Mouse (Mus musculus) MEL (cell line): ENCODE measurements around the gene Aldh1a1. TPM values are rescaled to one million over a fixed set of nuclear protein-coding genes. Genes with fewer than 3 reads are reported as not detected.

Experiments used
- DNase-seq: peaks from one replicate; pipeline ENCODE4 v3.0.0; 2011; ENCODE audit warnings: low read depth, low spot score
- H3K27ac ChIP-seq: 2 replicates; pipeline ENCODE4 v1.5.1; 2012; ENCODE audit warnings: low read depth, mild to moderate bottlenecking, control low read depth, low read length, moderate library complexity; ENCODE audit not compliant: control insufficient read depth
- H3K27me3 ChIP-seq, 2 experiments: fragments of 150-350 bp in 1 of 2; sonication (generic) in 1 of 2; 2 replicates each; pipeline ENCODE4 v1.6.1; 2012; ENCODE audit warnings: low read length in 2 of 2, mild to moderate bottlenecking in 2 of 2, improper control_type of control experiment in 1 of 2, moderate library complexity in 1 of 2; ENCODE audit not compliant: insufficient read depth in 2 of 2, control insufficient read depth in 1 of 2
- H3K36me3 ChIP-seq, 2 experiments: 2 replicates each; pipeline ENCODE4 v1.6.1; 2012 to 2014; ENCODE audit warnings: low read length in 2 of 2, improper control_type of control experiment in 1 of 2, inconsistent platforms in 1 of 2, mild to moderate bottlenecking in 1 of 2; ENCODE audit not compliant: insufficient read depth in 2 of 2, control insufficient read depth in 1 of 2
- H3K4me1 ChIP-seq, 2 experiments: fragments of 150-350 bp in 1 of 2; sonication (generic) in 1 of 2; 2 replicates each; pipeline ENCODE4 v1.6.1; 2012; ENCODE audit warnings: low read length in 2 of 2, improper control_type of control experiment in 1 of 2, mild to moderate bottlenecking in 1 of 2; ENCODE audit not compliant: insufficient read depth in 2 of 2, control insufficient read depth in 1 of 2
- H3K4me3 ChIP-seq, 2 experiments: fragments of 150-350 bp in 1 of 2; sonication (generic) in 1 of 2; 2 replicates each; pipeline ENCODE4 v1.5.1; 2012; ENCODE audit warnings: low read depth in 2 of 2, low read length in 2 of 2, mild to moderate bottlenecking in 2 of 2, moderate library complexity in 2 of 2, control low read depth in 1 of 2, improper control_type of control experiment in 1 of 2; ENCODE audit not compliant: control insufficient read depth in 1 of 2, insufficient read depth in 1 of 2
- H3K79me2 ChIP-seq: 2 replicates; pipeline ENCODE4 v1.6.1; 2012; ENCODE audit warnings: mild to moderate bottlenecking, low read length, moderate library complexity; ENCODE audit not compliant: control insufficient read depth, poor library complexity, insufficient read depth
- H3K9ac ChIP-seq: 2 replicates; pipeline ENCODE4 v1.6.1; 2012; ENCODE audit warnings: low read depth, mild to moderate bottlenecking, control low read depth, low read length, moderate library complexity; ENCODE audit not compliant: control insufficient read depth, poor library complexity, severe bottlenecking
- H3K9me3 ChIP-seq: fragments of 150-350 bp; sonication (generic); replicated peaks from 2 replicates; pipeline ENCODE4 v1.6.1; 2012; ENCODE audit warnings: mild to moderate bottlenecking, low read length, improper control_type of control experiment, moderate library complexity; ENCODE audit not compliant: insufficient read depth
- CHD1 ChIP-seq: IDR thresholded peaks from 2 replicates; pipeline ENCODE4 v1.6.1; 2012; ENCODE audit warnings: low read depth, mild to moderate bottlenecking, inconsistent platforms, low read length, improper control_type of control experiment
- CHD2 ChIP-seq: IDR thresholded peaks from 2 replicates; pipeline ENCODE4 v1.6.1; 2011; ENCODE audit warnings: low read length, improper control_type of control experiment
- E2F4 ChIP-seq: IDR thresholded peaks from 2 replicates; pipeline ENCODE4 v1.6.1; 2011; ENCODE audit warnings: low read depth, low read length, improper control_type of control experiment, borderline replicate concordance
- EP300 ChIP-seq, 2 experiments: IDR thresholded peaks; 2 replicates each; pipeline ENCODE4 v1.6.1; 2011; ENCODE audit warnings: improper control_type of control experiment in 2 of 2, low read length in 2 of 2, low read depth in 1 of 2, mild to moderate bottlenecking in 1 of 2
- GABPA ChIP-seq: IDR thresholded peaks from 2 replicates; pipeline ENCODE4 v1.6.1; 2012; ENCODE audit warnings: low read depth, mild to moderate bottlenecking, inconsistent platforms, low read length, improper control_type of control experiment, moderate library complexity
- GATA1 ChIP-seq: IDR thresholded peaks from 2 replicates; pipeline ENCODE4 v1.6.1; 2011; ENCODE audit warnings: low read depth, low read length, improper control_type of control experiment
- JUND ChIP-seq: IDR thresholded peaks from 2 replicates; pipeline ENCODE4 v1.6.1; 2011; ENCODE audit warnings: low read depth, mild to moderate bottlenecking, improper control_type of control experiment, low read length
- KAT2A ChIP-seq: conservative IDR thresholded peaks from 2 replicates; pipeline ENCODE4 v1.6.1; 2012; ENCODE audit warnings: low read depth, low read length, improper control_type of control experiment, inconsistent platforms
- MAZ ChIP-seq: IDR thresholded peaks from 2 replicates; pipeline ENCODE4 v1.6.1; 2012; ENCODE audit warnings: low read depth, mild to moderate bottlenecking, inconsistent platforms, low read length, improper control_type of control experiment
- MEF2A ChIP-seq: IDR thresholded peaks from 2 replicates; pipeline ENCODE4 v1.6.1; 2014; ENCODE audit warnings: low read depth, mild to moderate bottlenecking, inconsistent platforms, low read length, improper control_type of control experiment; ENCODE audit not compliant: poor library complexity, insufficient replicate concordance, severe bottlenecking; ENCODE audit errors: extremely low read depth
- MXI1 ChIP-seq: IDR thresholded peaks from 2 replicates; pipeline ENCODE4 v1.6.1; 2011; ENCODE audit warnings: mild to moderate bottlenecking, low read depth, low read length, improper control_type of control experiment
- MYB ChIP-seq: IDR thresholded peaks from 2 replicates; pipeline ENCODE4 v1.6.1; 2011; ENCODE audit warnings: mild to moderate bottlenecking, low read depth, low read length, improper control_type of control experiment
- MYC ChIP-seq: IDR thresholded peaks from 2 replicates; pipeline ENCODE4 v1.6.1; 2011; ENCODE audit warnings: low read depth, mild to moderate bottlenecking, low read length, improper control_type of control experiment, moderate library complexity
- POLR2AphosphoS2 ChIP-seq: IDR thresholded peaks from 2 replicates; pipeline ENCODE4 v1.6.1; 2011; ENCODE audit warnings: low read length, improper control_type of control experiment
- RAD21 ChIP-seq: IDR thresholded peaks from 2 replicates; pipeline ENCODE4 v1.6.1; 2011; ENCODE audit warnings: mild to moderate bottlenecking, low read depth, low read length, improper control_type of control experiment
- SIN3A ChIP-seq: IDR thresholded peaks from 2 replicates; pipeline ENCODE4 v1.6.1; 2012; ENCODE audit warnings: low read length, improper control_type of control experiment, inconsistent platforms
- TCF12 ChIP-seq: IDR thresholded peaks from 2 replicates; pipeline ENCODE4 v1.6.1; 2014; ENCODE audit warnings: low read depth, mild to moderate bottlenecking, inconsistent platforms, low read length, improper control_type of control experiment, moderate library complexity
- USF1 ChIP-seq: IDR thresholded peaks from 2 replicates; pipeline ENCODE4 v1.6.1; 2014; ENCODE audit warnings: low read depth, mild to moderate bottlenecking, inconsistent platforms, low read length, improper control_type of control experiment, moderate library complexity
- USF2 ChIP-seq, 2 experiments: IDR thresholded peaks; 2 replicates each; pipeline ENCODE4 v1.6.1; 2011 to 2012; ENCODE audit warnings: improper control_type of control experiment in 2 of 2, low read length in 2 of 2, borderline replicate concordance in 1 of 2, inconsistent platforms in 1 of 2, low read depth in 1 of 2, mild to moderate bottlenecking in 1 of 2; ENCODE audit not compliant: insufficient read depth in 1 of 2
- ZC3H11A ChIP-seq: IDR thresholded peaks from 2 replicates; pipeline ENCODE4 v1.6.1; 2012; ENCODE audit warnings: low read depth, mild to moderate bottlenecking, inconsistent platforms, low read length, improper control_type of control experiment
- ZMIZ1 ChIP-seq: IDR thresholded peaks from 2 replicates; pipeline ENCODE4 v1.6.1; 2012; ENCODE audit warnings: low read depth, mild to moderate bottlenecking, inconsistent platforms, low read length, improper control_type of control experiment, moderate library complexity
- ZNF384 ChIP-seq: IDR thresholded peaks from 2 replicates; pipeline ENCODE4 v1.6.1; 2012; ENCODE audit warnings: low read depth, mild to moderate bottlenecking, inconsistent platforms, low read length, improper control_type of control experiment
- polyA plus RNA-seq, 2 experiments: library from polyadenylated mRNA; stranded (reverse) in 1 of 2; unstranded in 1 of 2; fragments of >175 nt in 1 of 2; fragments of >200 nt in 1 of 2; gene quantifications; 2 replicates each; pipeline versions ENCODE4 v1.2.1 to v1.2.4; 2012; ENCODE audit warnings: low replicate concordance in 2 of 2, low read depth in 1 of 2; ENCODE audit not compliant: insufficient read length in 2 of 2, insufficient read depth in 1 of 2, missing spikeins in 1 of 2
- total RNA-seq: library from RNA; depleted of rRNA; stranded (reverse); fragments of 300-350 nt; gene quantifications from 2 replicates; pipeline ENCODE4 v1.2.3, GENCODE M21; 2012

Aldh1a1 gene
- total and polyA plus RNA-seq, 3 experiments, result 2.3 to 10.3 TPM; not detected in 1

GRCm38 (mm10) chr19:20543816-20544215 lies 51.3 kb downstream of the Aldh1a1 start:
- no peak for TF ChIP-seq MYB
- TF ChIP-seq MYC, result no peak
- TF ChIP-seq KAT2A, result no peak
- TF ChIP-seq MAZ, result no peak
- no peak for TF ChIP-seq JUND
- no peak for TF ChIP-seq GABPA
- TF ChIP-seq EP300 (IDR thresholded peaks at IDR 0.05; ENCODE audit: low read depth in 1 of 2, low read length in 2 of 2), result no peak
- TF ChIP-seq E2F4, result no peak
- TF ChIP-seq CHD2, result no peak
- no peak for TF ChIP-seq RAD21
- no peak for TF ChIP-seq USF1
- TF ChIP-seq CHD1, result no peak
- no peak for TF ChIP-seq MEF2A
- no peak for TF ChIP-seq POLR2AphosphoS2
- TF ChIP-seq MXI1, result no peak
- TF ChIP-seq SIN3A, result no peak
- no peak for TF ChIP-seq TCF12
- TF ChIP-seq ZNF384, result no peak
- TF ChIP-seq GATA1, result no peak
- no peak for TF ChIP-seq ZC3H11A
- Histone ChIP-seq H3K4me1 (no peaks in the 10 kb centered on the region), H3K27ac (no peak overlapping the region), H3K79me2 (no peaks in the 10 kb centered on the region), H3K27me3 (no peaks in the 10 kb centered on the region), H3K9me3 (no peaks in the 10 kb centered on the region), H3K9ac (no peak overlapping the region), H3K36me3 (no peaks in the 10 kb centered on the region), H3K4me3 (no peak overlapping the region)
- DNase-seq, result no peak

DNA sequence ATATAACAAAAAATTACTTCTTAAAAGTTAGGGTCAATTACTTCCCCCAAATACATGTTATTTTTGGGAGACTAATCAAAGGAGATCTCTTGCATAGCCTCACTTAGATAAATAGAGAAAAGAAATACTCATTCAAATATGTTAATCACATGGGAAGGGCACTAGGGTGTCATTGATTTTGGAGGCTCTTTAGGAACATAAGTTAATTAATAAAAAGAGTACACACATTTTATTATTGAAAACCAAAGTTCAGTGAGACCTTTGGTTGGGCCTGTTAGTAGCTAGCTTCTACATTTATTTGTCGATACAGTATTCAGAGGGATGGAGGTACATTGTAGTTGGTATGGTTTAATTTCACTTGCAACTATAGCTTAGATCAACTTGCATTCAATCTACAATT lies 52.4 kb downstream of the Aldh1a1 start:
- no peak for TF ChIP-seq USF2 (IDR thresholded peaks at IDR 0.05; ENCODE audit: borderline replicate concordance in 1 of 2, insufficient read depth in 1 of 2, low read depth in 1 of 2, low read length in 2 of 2)
- no peak for TF ChIP-seq ZNF384
- no peak for TF ChIP-seq ZMIZ1
- TF ChIP-seq MXI1, result no peak
- TF ChIP-seq MYB, result no peak
- Histone ChIP-seq H3K9ac (no peak overlapping the region), H3K4me1 (no peaks in the 10 kb centered on the region), H3K79me2 (no peaks in the 10 kb centered on the region), H3K4me3 (no peak overlapping the region), H3K27me3 (no peaks in the 10 kb centered on the region), H3K27ac (no peak overlapping the region), H3K36me3 (no peaks in the 10 kb centered on the region), H3K9me3 (no peaks in the 10 kb centered on the region)
- no peak for DNase-seq
